Mouse (Mus musculus): ENCODE measurements around the gene Utf1. TPM values are rescaled to one million over a fixed set of nuclear protein-coding genes. Genes with fewer than 3 reads are reported as not detected.

The Utf1 gene
- polyA plus RNA-seq (2016; fragmentation: Nextera tagmentation; extraction: Ambion mirVana), result 0.22 TPM in 1 of 2 replicates, not detected in the other

DNA sequence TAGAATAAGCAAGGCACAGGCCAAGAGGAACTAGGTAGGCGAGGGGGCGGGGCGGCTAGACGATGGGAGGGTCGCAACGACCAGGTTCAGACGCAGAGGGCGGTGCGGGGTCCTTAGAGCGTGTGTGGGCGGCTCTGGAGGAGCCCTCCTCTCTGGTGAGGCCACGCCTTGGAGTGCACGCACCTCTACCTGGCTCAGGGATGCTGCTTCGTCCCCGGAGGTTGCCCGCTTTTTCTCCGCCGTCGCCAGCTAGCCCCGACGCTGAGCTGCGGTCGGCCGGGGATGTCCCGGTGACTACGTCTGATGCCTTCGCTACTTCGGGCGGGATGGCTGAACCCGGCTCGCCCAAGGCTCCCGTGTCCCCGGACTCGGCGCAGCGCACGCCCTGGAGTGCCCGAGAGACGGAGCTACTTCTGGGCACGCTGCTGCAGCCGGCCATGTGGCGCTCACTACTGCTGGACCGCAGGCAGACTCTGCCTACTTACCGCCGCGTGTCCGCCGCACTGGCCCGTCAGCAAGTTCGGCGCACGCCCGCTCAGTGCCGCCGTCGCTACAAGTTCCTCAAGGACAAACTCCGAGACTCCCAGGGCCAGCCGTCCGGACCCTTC is at the start of gene Utf1:
Gene Utf1, plus strand, starts transcription at position 116 of the 608 bp plus-strand sequence.
- H3K36me3 ChIP-seq, result no peaks in the 10 kb centered on the region
- H3K9me3 ChIP-seq, result no peaks in the 10 kb centered on the region
- peaks cover 84% of the 10 kb centered on the region for H3K27me3 ChIP-seq
- H3K4me1 ChIP-seq, result peaks cover 8% of the 10 kb centered on the region; the same call in 1 of the 2 replicates
- no peak within 1 kb of the TSS for H3K27ac ChIP-seq
- peak within 1 kb of the TSS; percentile 15; the same call in 1 of the 2 replicates for H3K9ac ChIP-seq
- peak; percentile 68; the same call in 1 of the 2 replicates for ATAC-seq (ENCODE audit: insufficient number of reproducible peaks, insufficient read depth, low FRiP score, low TSS enrichment)
- H3K4me2 ChIP-seq (replicated peaks), result peak within 1 kb of the TSS; percentile 56
- under 1% methylated on average over 59 of the region's 59 CpGs for WGBS
- peak within 1 kb of the TSS; percentile 34 for H3K4me3 ChIP-seq

GRCm38 (mm10) chr7:139894655-139895557 is 48.7 kb upstream of the Utf1 start, which contains the start of gene Kndc1:
Kndc1 (plus strand) TSS chr7:139894696.
- 0 out of 2 replicates have a peak, but pooled peaks have one; percentile 61 for ATAC-seq (ENCODE audit: insufficient number of reproducible peaks, insufficient read depth, low FRiP score, low TSS enrichment)
- Histone ChIP-seq H3K4me3 (peak within 1 kb of the TSS; percentile 49), H3K4me2 (replicated peaks) (peak within 1 kb of the TSS; percentile 94), H3K9me3 (no peaks in the 10 kb centered on the region), H3K4me1 (no peaks in the 10 kb centered on the region), H3K9ac (peak within 1 kb of the TSS; percentile 47; the same call in 1 of the 2 replicates), H3K27me3 (peaks cover 49% of the 10 kb centered on the region), H3K27ac (no peak within 1 kb of the TSS), H3K36me3 (no peaks in the 10 kb centered on the region)
- WGBS, result 2% methylated on average over 50 of the region's 50 CpGs

DNA sequence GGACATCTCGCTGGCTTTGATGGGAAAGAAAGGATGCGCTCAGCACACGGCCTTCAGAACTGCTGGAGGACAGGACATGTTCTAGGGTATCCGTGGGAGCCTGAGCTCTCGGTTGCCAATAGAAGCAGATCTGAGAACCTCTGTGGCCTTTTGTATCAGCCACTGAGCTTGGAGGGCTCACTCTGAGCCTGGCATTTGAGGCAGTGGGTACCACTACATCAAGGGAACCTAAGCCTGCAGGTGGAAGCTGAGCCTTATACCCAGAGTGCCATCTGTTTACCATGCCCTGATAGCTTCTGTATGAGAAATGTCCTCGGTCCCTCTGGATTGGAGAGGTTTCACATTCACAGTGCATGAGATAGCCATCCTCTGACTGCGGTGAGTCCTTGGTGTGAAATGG is 47.3 kb upstream of the Utf1 start:
- no peaks in the 10 kb centered on the region for H3K4me1 ChIP-seq
- no peak for ATAC-seq (ENCODE audit: insufficient number of reproducible peaks, insufficient read depth, low FRiP score, low TSS enrichment)
- H3K27ac ChIP-seq, result no peak overlapping the region
- H3K9me3 ChIP-seq, result no peaks in the 10 kb centered on the region
- WGBS, result 79% methylated on average over 7 of the region's 7 CpGs
- H3K27me3 ChIP-seq, result peaks cover 49% of the 10 kb centered on the region
- H3K9ac ChIP-seq, result no peak overlapping the region
- no peaks in the 10 kb centered on the region for H3K36me3 ChIP-seq
- no peak overlapping the region for H3K4me3 ChIP-seq
- no peak overlapping the region for H3K4me2 ChIP-seq (replicated peaks)

DNA sequence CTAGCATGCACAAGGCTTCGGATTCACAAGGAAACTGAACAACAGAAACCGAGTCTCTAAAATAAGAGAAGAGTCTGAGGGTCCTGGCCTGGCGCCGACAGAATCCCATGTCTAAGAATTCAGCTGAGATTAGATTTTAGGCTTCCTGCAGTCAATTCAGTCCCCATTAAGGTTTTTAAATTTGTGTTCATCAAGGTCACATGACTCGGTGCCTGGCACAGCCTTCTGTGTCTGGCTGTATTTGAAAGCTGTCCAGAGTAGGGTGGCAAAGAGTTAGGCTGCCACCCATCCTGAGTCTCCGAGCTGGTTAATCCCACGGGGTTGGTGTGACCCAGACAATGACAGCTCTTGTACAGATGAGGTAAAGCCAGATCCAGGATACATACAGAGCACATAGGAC is 46.8 kb upstream of the Utf1 start:
- no peak overlapping the region for H3K27ac ChIP-seq
- no peak overlapping the region for H3K9ac ChIP-seq
- H3K9me3 ChIP-seq, result no peaks in the 10 kb centered on the region
- H3K4me1 ChIP-seq, result no peaks in the 10 kb centered on the region
- 81% methylated on average over 7 of the region's 7 CpGs for WGBS
- H3K4me3 ChIP-seq, result no peak overlapping the region
- no peak for ATAC-seq (ENCODE audit: insufficient number of reproducible peaks, insufficient read depth, low FRiP score, low TSS enrichment)
- no peak overlapping the region for H3K4me2 ChIP-seq (replicated peaks)
- H3K36me3 ChIP-seq, result no peaks in the 10 kb centered on the region
- H3K27me3 ChIP-seq, result peaks cover 49% of the 10 kb centered on the region

GRCm38 (mm10) chr7:139898606-139899005 is 45.0 kb upstream of the Utf1 start:
- Histone ChIP-seq H3K36me3 (no peaks in the 10 kb centered on the region), H3K4me1 (no peaks in the 10 kb centered on the region), H3K4me3 (no peak overlapping the region), H3K4me2 (replicated peaks) (no peak overlapping the region), H3K9ac (no peak overlapping the region), H3K27ac (no peak overlapping the region), H3K27me3 (peaks cover 47% of the 10 kb centered on the region), H3K9me3 (no peaks in the 10 kb centered on the region)
- no peak for ATAC-seq (ENCODE audit: insufficient number of reproducible peaks, insufficient read depth, low FRiP score, low TSS enrichment)
- WGBS, result 65% methylated on average over 2 of the region's 2 CpGs

- 83% methylated on average over 7 of the region's 7 CpGs for WGBS
- Histone ChIP-seq H3K27ac (no peak overlapping the region), H3K36me3 (no peaks in the 10 kb centered on the region), H3K4me3 (no peak overlapping the region), H3K4me1 (no peaks in the 10 kb centered on the region), H3K4me2 (replicated peaks) (no peak overlapping the region), H3K27me3 (peaks cover 38% of the 10 kb centered on the region), H3K9me3 (no peaks in the 10 kb centered on the region), H3K9ac (no peak overlapping the region)
- no peak for ATAC-seq (ENCODE audit: insufficient number of reproducible peaks, insufficient read depth, low FRiP score, low TSS enrichment)
Measured at GRCm38 (mm10) chr7:139899505-139899904, 44.1 kb upstream of the Utf1 start.

DNA sequence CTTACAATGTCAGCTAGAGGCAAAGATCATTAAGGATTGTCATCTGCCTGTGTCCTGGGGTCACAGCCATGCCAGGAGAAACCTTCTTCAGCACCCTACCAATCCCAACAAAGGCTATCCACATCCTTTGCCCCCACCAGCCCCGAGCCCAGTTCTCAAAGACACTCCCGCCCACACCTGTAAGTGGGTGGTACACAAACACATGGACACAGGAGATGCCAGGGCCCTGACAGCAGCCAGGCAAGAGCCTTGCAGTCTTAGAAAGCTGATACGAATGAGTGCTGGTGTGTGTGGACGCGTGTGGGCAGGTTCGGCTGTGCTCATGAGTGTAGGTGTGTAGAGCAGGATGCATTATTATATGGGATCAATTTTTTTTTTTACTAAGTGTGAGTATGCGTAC is 43.1 kb upstream of the Utf1 start:
- no peak for ATAC-seq (ENCODE audit: insufficient number of reproducible peaks, insufficient read depth, low FRiP score, low TSS enrichment)
- Histone ChIP-seq H3K27me3 (peaks cover 28% of the 10 kb centered on the region), H3K4me1 (no peaks in the 10 kb centered on the region), H3K4me3 (no peak overlapping the region), H3K9ac (no peak overlapping the region), H3K4me2 (replicated peaks) (no peak overlapping the region), H3K27ac (no peak overlapping the region), H3K36me3 (no peaks in the 10 kb centered on the region), H3K9me3 (no peaks in the 10 kb centered on the region)
- WGBS, result 91% methylated on average over 7 of the region's 7 CpGs

- H3K4me2 ChIP-seq (replicated peaks), result no peak overlapping the region
- H3K4me3 ChIP-seq, result no peak overlapping the region
- 0 out of 2 replicates have a peak, but pooled peaks cover 4% of the 10 kb centered on the region for H3K4me1 ChIP-seq
- no peaks in the 10 kb centered on the region for H3K36me3 ChIP-seq
- peaks cover 24% of the 10 kb centered on the region for H3K27me3 ChIP-seq
- 79% methylated on average over 6 of the region's 6 CpGs for WGBS
- no peak overlapping the region for H3K9ac ChIP-seq
- no peak overlapping the region for H3K27ac ChIP-seq
- no peak for ATAC-seq (ENCODE audit: insufficient number of reproducible peaks, insufficient read depth, low FRiP score, low TSS enrichment)
- H3K9me3 ChIP-seq, result no peaks in the 10 kb centered on the region
Measured at GRCm38 (mm10) chr7:139900896-139901295, 42.7 kb upstream of the Utf1 start.

- H3K4me1 ChIP-seq, result 0 out of 2 replicates have a peak, but pooled peaks cover 6% of the 10 kb centered on the region
- no peak for ATAC-seq (ENCODE audit: insufficient number of reproducible peaks, insufficient read depth, low FRiP score, low TSS enrichment)
- 45% methylated on average over 1 of the region's 1 CpGs for WGBS
- H3K9ac ChIP-seq, result no peak overlapping the region
- no peaks in the 10 kb centered on the region for H3K36me3 ChIP-seq
- no peaks in the 10 kb centered on the region for H3K9me3 ChIP-seq
- no peak overlapping the region for H3K27ac ChIP-seq
- no peak overlapping the region for H3K4me2 ChIP-seq (replicated peaks)
- peaks cover 13% of the 10 kb centered on the region; the same call in 1 of the 2 replicates for H3K27me3 ChIP-seq
- no peak overlapping the region for H3K4me3 ChIP-seq
Measured at GRCm38 (mm10) chr7:139901981-139902380, 41.6 kb upstream of the Utf1 start.

- no peak for ATAC-seq (ENCODE audit: insufficient number of reproducible peaks, insufficient read depth, low FRiP score, low TSS enrichment)
- Histone ChIP-seq H3K27ac (no peak overlapping the region), H3K4me1 (peaks cover 6% of the 10 kb centered on the region; the same call in 1 of the 2 replicates), H3K4me2 (replicated peaks) (no peak overlapping the region), H3K4me3 (no peak overlapping the region), H3K9me3 (no peaks in the 10 kb centered on the region), H3K9ac (no peak overlapping the region), H3K27me3 (peaks cover 5% of the 10 kb centered on the region; the same call in 1 of the 2 replicates), H3K36me3 (no peaks in the 10 kb centered on the region)
- WGBS, result 29% methylated on average over 6 of the region's 6 CpGs
Measured at GRCm38 (mm10) chr7:139905261-139905660, 38.3 kb upstream of the Utf1 start.

GRCm38 (mm10) chr7:139905661-139906060 is 37.9 kb upstream of the Utf1 start:
- Histone ChIP-seq H3K27ac (no peak overlapping the region), H3K9ac (no peak overlapping the region), H3K4me2 (replicated peaks) (0 out of 2 replicates have a peak overlapping the region, but pooled peaks have one; percentile 16), H3K4me1 (peaks cover 6% of the 10 kb centered on the region; the same call in 1 of the 2 replicates), H3K9me3 (no peaks in the 10 kb centered on the region), H3K27me3 (peaks cover 5% of the 10 kb centered on the region; the same call in 1 of the 2 replicates), H3K4me3 (no peak overlapping the region), H3K36me3 (no peaks in the 10 kb centered on the region)
- WGBS, result 1% methylated on average over 6 of the region's 6 CpGs
- no peak for ATAC-seq (ENCODE audit: insufficient number of reproducible peaks, insufficient read depth, low FRiP score, low TSS enrichment)
